Mouse (Mus musculus): ENCODE data around the gene Szrd1. TPM values are rescaled to one million over a fixed set of nuclear protein-coding genes. Genes with fewer than 3 reads are reported as not detected.
A peak's percentile ranks its signal among the peaks of the same experiment; 100 is the strongest.

Gene Szrd1
- polyA plus RNA-seq, 1 experiment = 141 TPM

GRCm38 (mm10) chr4:141069731-141070130, 69.8 kb downstream of the Szrd1 start:
- TF ChIP-seq MYOD1 (IDR thresholded peaks at IDR 0.05; ENCODE audit: control insufficient read depth, insufficient read length, low read depth) = no peak
- peak; percentile 49 for TF ChIP-seq CTCF (IDR thresholded peaks at IDR 0.05; ENCODE audit: control insufficient read depth, insufficient read depth, insufficient read length)
- no peak for TF ChIP-seq CEBPB (IDR thresholded peaks at IDR 0.05; ENCODE audit: low read depth)
- Histone ChIP-seq H3K27me3 (ENCODE audit: control insufficient read depth, insufficient read depth, insufficient read length) (no peaks in the 10 kb centered on the region), H3K36me3 (ENCODE audit: control insufficient read depth, insufficient read depth) (peaks cover 59% of the 10 kb centered on the region)

GRCm38 (mm10) chr4:141068655-141069054, 70.9 kb downstream of the Szrd1 start:
- H3ac ChIP-seq (ENCODE audit: control insufficient read depth, insufficient read length, low read depth) = no peak overlapping the region
- H3K4me3 ChIP-seq (ENCODE audit: insufficient read depth, poor library complexity, severe bottlenecking) = no peak overlapping the region
- TF ChIP-seq FOSL1 (IDR thresholded peaks at IDR 0.05; ENCODE audit: insufficient read depth, low read length, poor library complexity, severe bottlenecking) (no peak), MYOG (IDR thresholded peaks at IDR 0.05; ENCODE audit: control insufficient read depth, extremely low read depth, insufficient read length) (no peak), CEBPB (IDR thresholded peaks at IDR 0.05; ENCODE audit: low read depth) (no peak), USF1 (IDR thresholded peaks at IDR 0.05; ENCODE audit: low read depth) (no peak), MAX (IDR thresholded peaks at IDR 0.05) (no peak), MYOD1 (IDR thresholded peaks at IDR 0.05; ENCODE audit: control insufficient read depth, insufficient read length, low read depth) (no peak), CTCF (IDR thresholded peaks at IDR 0.05; ENCODE audit: control insufficient read depth, insufficient read depth, insufficient read length) (no peak)
- no peaks in the 10 kb centered on the region for H3K79me3 ChIP-seq (ENCODE audit: low read depth)
- no peaks in the 10 kb centered on the region for H3K79me2 ChIP-seq (ENCODE audit: control insufficient read depth, insufficient read depth)
- H3K27me3 ChIP-seq (ENCODE audit: control insufficient read depth, insufficient read depth, insufficient read length) = no peaks in the 10 kb centered on the region
- H3K36me3 ChIP-seq (ENCODE audit: control insufficient read depth, insufficient read depth) = peaks cover 58% of the 10 kb centered on the region

More at GRCm38 (mm10) chr4:141069731-141070130, 69.8 kb downstream of the Szrd1 start:
- Histone ChIP-seq H3K4me3 (ENCODE audit: insufficient read depth, poor library complexity, severe bottlenecking) (no peak overlapping the region), H3K79me3 (ENCODE audit: low read depth) (no peaks in the 10 kb centered on the region), H3ac (ENCODE audit: control insufficient read depth, insufficient read length, low read depth) (no peak overlapping the region), H3K79me2 (ENCODE audit: control insufficient read depth, insufficient read depth) (peaks cover 9% of the 10 kb centered on the region)

- Histone ChIP-seq H3K4me3 (ENCODE audit: insufficient read depth, poor library complexity, severe bottlenecking) (no peak overlapping the region), H3K27me3 (ENCODE audit: control insufficient read depth, insufficient read depth, insufficient read length) (no peaks in the 10 kb centered on the region), H3K79me2 (ENCODE audit: control insufficient read depth, insufficient read depth) (no peaks in the 10 kb centered on the region), H3K36me3 (ENCODE audit: control insufficient read depth, insufficient read depth) (peaks cover 50% of the 10 kb centered on the region), H3ac (ENCODE audit: control insufficient read depth, insufficient read length, low read depth) (no peak overlapping the region), H3K79me3 (ENCODE audit: low read depth) (no peaks in the 10 kb centered on the region)
- no peak for TF ChIP-seq CEBPB (IDR thresholded peaks at IDR 0.05; ENCODE audit: low read depth)
- TF ChIP-seq MAX (IDR thresholded peaks at IDR 0.05) = no peak
- no peak for TF ChIP-seq MYOD1 (IDR thresholded peaks at IDR 0.05; ENCODE audit: control insufficient read depth, insufficient read length, low read depth)
- TF ChIP-seq MYOG (IDR thresholded peaks at IDR 0.05; ENCODE audit: control insufficient read depth, extremely low read depth, insufficient read length) = no peak
- TF ChIP-seq FOSL1 (IDR thresholded peaks at IDR 0.05; ENCODE audit: insufficient read depth, low read length, poor library complexity, severe bottlenecking) = no peak
- no peak for TF ChIP-seq USF1 (IDR thresholded peaks at IDR 0.05; ENCODE audit: low read depth)
- no peak for TF ChIP-seq CTCF (IDR thresholded peaks at IDR 0.05; ENCODE audit: control insufficient read depth, insufficient read depth, insufficient read length)
Measured at GRCm38 (mm10) chr4:141067516-141068046, 72.0 kb downstream of the Szrd1 start.

- TF ChIP-seq MYOD1 (IDR thresholded peaks at IDR 0.05; ENCODE audit: control insufficient read depth, insufficient read length, low read depth) (no peak), CTCF (IDR thresholded peaks at IDR 0.05; ENCODE audit: control insufficient read depth, insufficient read depth, insufficient read length) (no peak), USF1 (IDR thresholded peaks at IDR 0.05; ENCODE audit: low read depth) (no peak), MAX (IDR thresholded peaks at IDR 0.05) (no peak), CEBPB (IDR thresholded peaks at IDR 0.05; ENCODE audit: low read depth) (no peak), MYOG (IDR thresholded peaks at IDR 0.05; ENCODE audit: control insufficient read depth, extremely low read depth, insufficient read length) (no peak), FOSL1 (IDR thresholded peaks at IDR 0.05; ENCODE audit: insufficient read depth, low read length, poor library complexity, severe bottlenecking) (no peak)
- no peaks in the 10 kb centered on the region for H3K79me2 ChIP-seq (ENCODE audit: control insufficient read depth, insufficient read depth)
- no peaks in the 10 kb centered on the region for H3K27me3 ChIP-seq (ENCODE audit: control insufficient read depth, insufficient read depth, insufficient read length)
- H3K36me3 ChIP-seq (ENCODE audit: control insufficient read depth, insufficient read depth) = peaks cover 50% of the 10 kb centered on the region
- no peaks in the 10 kb centered on the region for H3K79me3 ChIP-seq (ENCODE audit: low read depth)
- no peak overlapping the region for H3ac ChIP-seq (ENCODE audit: control insufficient read depth, insufficient read length, low read depth)
- H3K4me3 ChIP-seq (ENCODE audit: insufficient read depth, poor library complexity, severe bottlenecking) = no peak overlapping the region
Measured at GRCm38 (mm10) chr4:141066709-141067515, 72.7 kb downstream of the Szrd1 start.

- no peaks in the 10 kb centered on the region for H3K79me3 ChIP-seq (ENCODE audit: low read depth)
- no peaks in the 10 kb centered on the region for H3K79me2 ChIP-seq (ENCODE audit: control insufficient read depth, insufficient read depth)
- H3ac ChIP-seq (ENCODE audit: control insufficient read depth, insufficient read length, low read depth) = no peak overlapping the region
- peaks cover 45% of the 10 kb centered on the region for H3K36me3 ChIP-seq (ENCODE audit: control insufficient read depth, insufficient read depth)
- H3K4me3 ChIP-seq (ENCODE audit: insufficient read depth, poor library complexity, severe bottlenecking) = no peak overlapping the region
- no peaks in the 10 kb centered on the region for H3K27me3 ChIP-seq (ENCODE audit: control insufficient read depth, insufficient read depth, insufficient read length)
- TF ChIP-seq MYOG (IDR thresholded peaks at IDR 0.05; ENCODE audit: control insufficient read depth, extremely low read depth, insufficient read length) = no peak
- TF ChIP-seq USF1 (IDR thresholded peaks at IDR 0.05; ENCODE audit: low read depth) = peak; percentile 67
- no peak for TF ChIP-seq FOSL1 (IDR thresholded peaks at IDR 0.05; ENCODE audit: insufficient read depth, low read length, poor library complexity, severe bottlenecking)
- peak; percentile 97 for TF ChIP-seq MAX (IDR thresholded peaks at IDR 0.05)
- TF ChIP-seq CTCF (IDR thresholded peaks at IDR 0.05; ENCODE audit: control insufficient read depth, insufficient read depth, insufficient read length) = peak; percentile 97
Measured at GRCm38 (mm10) chr4:141065123-141065522, 74.5 kb downstream of the Szrd1 start.

Measured in C2C12 (cell line).